Mouse (Mus musculus) telencephalon, adult 2 months (tissue): ENCODE results near the gene Ggcx.
"Not testable (repeated sequence)": the region's sequence is repeated elsewhere in the genome, so short reads cannot be mapped to it uniquely, and the experiment has no call there.

ENCODE experiments used
- DNase-seq: peaks from one replicate; pipeline ENCODE4 v3.0.0-alpha.2; 2011; ENCODE audit warnings: low read depth, low spot score

Gene Ggcx

DNA sequence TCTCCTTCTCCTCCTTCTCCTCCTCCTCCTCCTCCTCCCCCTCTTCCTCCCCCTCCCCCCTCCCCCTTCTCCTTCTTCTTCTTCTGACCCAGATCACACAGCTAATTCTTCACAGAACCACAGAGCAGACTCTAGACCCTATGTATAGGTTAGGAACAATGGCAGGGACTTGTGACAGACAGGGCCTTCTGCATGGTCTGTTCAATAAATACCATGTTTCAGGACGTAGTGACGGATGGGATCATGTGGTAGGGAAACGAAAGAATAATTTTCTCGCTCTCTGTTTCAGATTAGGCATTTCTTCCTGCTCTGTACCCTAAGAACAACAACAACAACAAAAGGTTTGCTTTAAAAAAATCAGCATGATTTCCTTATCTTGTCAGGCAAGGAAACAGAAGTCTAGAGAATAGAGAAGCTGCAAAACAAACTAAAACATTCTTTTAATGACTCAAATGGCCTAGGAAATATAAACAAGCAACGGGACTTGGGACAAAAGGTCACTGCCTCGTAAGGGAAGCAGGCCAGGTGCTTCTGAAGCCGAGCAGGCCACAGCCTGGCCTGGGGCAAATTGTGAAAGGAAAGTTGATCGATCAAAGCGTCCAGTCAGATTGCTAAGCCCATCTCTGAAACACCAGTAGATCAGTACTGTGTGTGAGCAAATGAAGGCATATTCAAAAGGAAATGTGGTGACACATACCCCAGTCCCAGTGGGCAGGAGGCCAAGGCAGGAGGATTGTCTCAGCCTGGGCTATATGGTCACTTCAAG is 46.1 kb downstream of the Ggcx start:
- DNase-seq = no peak

DNA sequence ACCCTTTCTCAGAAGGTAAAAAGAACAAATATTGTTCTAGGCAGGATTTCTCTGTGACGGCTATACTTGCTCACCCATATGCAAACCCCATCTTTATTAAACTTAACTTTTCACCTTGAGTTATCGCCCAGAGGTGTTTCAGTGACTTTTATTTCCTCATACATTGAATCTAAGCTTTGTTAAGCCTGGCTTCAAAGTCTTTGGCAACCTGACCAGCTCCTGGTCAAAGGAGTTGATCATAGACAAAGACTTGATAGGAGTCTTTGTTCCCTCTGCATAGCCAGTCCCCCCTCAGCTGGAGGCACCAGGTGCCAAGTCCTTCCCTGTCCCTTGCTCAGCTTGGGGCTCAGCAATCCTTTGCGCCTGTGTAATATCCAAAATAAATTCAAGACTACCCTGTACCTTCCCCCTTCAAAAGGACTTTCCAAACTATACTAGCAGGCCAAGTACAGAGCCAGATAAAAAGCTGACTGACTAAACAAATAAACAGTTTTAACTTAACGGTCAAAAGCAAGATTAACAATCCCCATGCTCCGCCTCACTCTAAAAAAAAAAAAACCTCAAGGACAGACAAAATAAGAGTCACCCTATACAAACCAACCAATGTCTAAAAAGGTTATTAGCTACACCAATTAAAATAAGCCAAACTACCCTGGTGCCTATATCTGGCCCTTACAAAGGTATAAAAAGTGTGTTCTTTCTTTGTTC is 48.6 kb downstream of the Ggcx start:
- not testable (repeated sequence) for DNase-seq

GRCm38 (mm10) chr6:72465361-72466157 is 51.5 kb downstream of the Ggcx start:
- no peak for DNase-seq

- no peak for DNase-seq
Measured at GRCm38 (mm10) chr6:72466171-72466570, 52.1 kb downstream of the Ggcx start.

- DNase-seq = no peak
Measured at GRCm38 (mm10) chr6:72473264-72474041, 59.3 kb downstream of the Ggcx start.

- DNase-seq = peak; percentile 42
Measured at GRCm38 (mm10) chr6:72475221-72475985, 61.3 kb downstream of the Ggcx start.

DNA sequence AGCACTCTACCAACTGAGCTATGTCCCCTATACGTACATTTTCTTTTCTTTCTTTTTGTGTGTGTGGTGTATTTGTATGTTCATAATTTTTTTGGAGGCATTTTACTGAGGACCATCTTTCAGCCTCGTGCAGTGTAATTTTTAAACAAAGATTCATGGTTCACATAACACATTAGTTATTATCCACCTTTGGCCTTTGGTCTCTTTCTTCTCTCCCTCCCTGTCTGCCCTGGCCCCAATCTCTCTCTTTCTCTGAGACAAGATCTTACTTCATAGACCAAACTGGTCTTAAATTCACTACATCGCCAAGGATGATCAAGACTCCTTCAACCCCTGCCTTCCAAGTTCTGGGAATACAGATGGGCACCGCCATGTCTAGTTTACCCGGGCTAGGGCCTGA is 62.7 kb downstream of the Ggcx start:
- DNase-seq = no peak

DNA sequence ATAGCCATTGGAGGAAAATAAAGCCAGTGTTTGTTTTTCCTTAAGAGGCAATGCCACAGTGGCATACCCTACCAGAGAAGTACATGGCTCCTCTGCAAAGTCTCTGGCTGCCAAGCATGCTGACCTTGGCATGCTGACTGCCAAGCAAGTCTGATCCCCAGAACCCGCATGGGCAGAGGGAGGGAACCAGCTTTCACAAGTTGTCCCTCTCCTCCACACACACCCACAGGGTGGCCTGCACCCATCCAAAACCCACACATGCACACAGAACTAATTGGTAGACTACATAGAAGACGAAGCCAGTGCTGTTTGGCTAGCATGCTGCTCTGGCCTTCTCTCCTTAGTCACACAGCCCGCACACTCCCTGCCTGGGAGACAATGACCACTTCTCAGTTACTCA is 63.5 kb downstream of the Ggcx start:
- no peak for DNase-seq

- not testable (repeated sequence) for DNase-seq
Measured at GRCm38 (mm10) chr6:72478691-72479090, 64.6 kb downstream of the Ggcx start.

DNA sequence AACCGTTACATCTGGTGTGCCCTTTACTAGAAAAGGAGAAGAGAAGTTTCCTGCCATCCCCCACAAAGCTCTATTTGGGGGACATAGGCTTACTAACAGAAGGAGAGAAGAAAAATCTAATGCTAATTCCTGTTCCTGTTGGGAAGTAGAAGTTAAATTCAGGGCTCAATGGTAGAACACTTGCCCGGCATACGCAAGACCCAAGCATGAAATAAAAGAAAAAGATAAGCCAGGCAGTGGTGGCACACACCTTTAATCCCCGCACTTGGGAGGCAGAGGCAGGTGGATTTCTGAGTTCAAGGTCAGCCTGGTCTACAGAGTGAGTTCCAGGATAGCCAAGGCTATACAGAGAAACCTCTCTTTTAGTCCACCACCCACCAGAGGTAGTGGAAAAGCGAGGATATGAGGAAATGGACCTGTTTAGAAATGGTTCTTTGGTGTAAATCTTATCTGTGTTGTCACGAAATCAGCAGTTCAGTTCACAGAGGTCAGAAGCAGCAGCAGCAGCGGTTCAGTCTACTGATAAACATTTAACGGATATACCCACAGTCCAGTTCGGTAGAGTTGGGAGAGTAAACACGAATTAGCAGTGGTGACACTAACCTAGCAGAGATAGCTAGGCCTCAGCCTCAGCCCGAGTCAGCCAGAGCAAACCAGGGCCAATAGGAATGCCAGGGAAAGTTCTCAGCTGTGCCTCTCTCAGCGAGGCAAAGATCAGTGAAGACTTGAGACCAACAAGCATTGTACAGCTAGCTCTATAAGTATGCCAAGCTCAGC is 65.7 kb downstream of the Ggcx start:
- no peak for DNase-seq

DNA sequence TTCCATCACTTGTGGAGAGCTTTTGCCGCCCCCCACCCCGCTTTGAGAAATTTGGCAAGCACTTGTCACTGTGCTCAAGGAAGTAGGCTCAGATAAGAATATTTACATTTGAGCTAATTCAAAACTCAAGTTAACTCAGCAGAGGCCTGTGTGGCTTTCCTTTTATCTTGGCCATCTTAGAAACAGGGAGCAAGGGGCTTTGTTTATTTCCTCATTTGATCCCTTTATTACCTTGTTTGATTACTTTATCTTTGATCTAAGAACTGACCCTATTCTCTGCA is 66.3 kb downstream of the Ggcx start:
- DNase-seq = no peak
